Mouse (Mus musculus) liver, adult 2 months (tissue): ENCODE results near the gene Ccl28.

Source experiments
- CTCF ChIP-seq: fragments of 200-500 bp; IDR thresholded peaks from 2 replicates; pipeline ENCODE4 v1.5.1; 2011; ENCODE audit warnings: low read depth, low read length, control low read depth
- POLR2A ChIP-seq: fragments of 200-500 bp; IDR thresholded peaks from 2 replicates; pipeline ENCODE4 v1.6.1; 2011; ENCODE audit warnings: low read length, control low read depth; ENCODE audit not compliant: insufficient read depth; ENCODE audit errors: extremely low read depth

- no peak for TF ChIP-seq CTCF
- no peak for TF ChIP-seq POLR2A
Measured at GRCm38 (mm10) chr13:119623634-119624033, at the start of gene Ccl28.
